Mouse (Mus musculus): ENCODE results near the gene Hrc.

DNA sequence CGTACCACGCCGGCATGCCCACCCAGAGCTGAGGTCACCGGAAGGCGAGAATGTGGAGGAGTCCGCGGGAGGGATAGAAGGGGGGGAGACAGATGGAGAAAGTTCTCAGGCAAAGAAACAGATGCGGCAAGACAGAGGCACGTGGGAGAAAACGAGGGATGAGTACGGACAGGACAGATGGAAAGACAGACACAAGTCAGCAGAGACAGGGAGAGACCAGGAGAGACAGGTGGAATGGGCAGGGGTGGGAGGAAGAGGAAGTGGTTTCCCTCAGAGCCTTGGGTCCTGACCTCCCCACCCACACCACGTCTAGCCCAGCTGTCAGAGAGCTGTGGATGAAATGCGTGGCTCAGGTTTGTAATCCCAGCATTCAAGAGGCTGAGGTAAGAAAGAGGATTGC is 11.8 kb downstream of the Hrc start:
- TF ChIP-seq CTCF (conservative IDR thresholded peaks at IDR 0.05; ENCODE audit: low read length), result no peak
- TF ChIP-seq POU5F1 (IDR thresholded peaks at IDR 0.05; ENCODE audit: borderline replicate concordance, low read length), result no peak
- TF ChIP-seq NANOG (IDR thresholded peaks at IDR 0.05; ENCODE audit: borderline replicate concordance, low read length), result no peak

Measured in E14TG2a.4 (cell line).